Mouse (Mus musculus) heart, adult 11 months (tissue): ENCODE measurements at regions not wholly inside any gene's neighbourhood (a gene's known extent, or its start where the extent isn't known, plus 50 kb on each side); places are given as distances from the start of the nearest gene placed in this dataset.

Experiments used
- DNase-seq: peaks from one replicate; pipeline ENCODE4 v3.0.0; 2022

DNA sequence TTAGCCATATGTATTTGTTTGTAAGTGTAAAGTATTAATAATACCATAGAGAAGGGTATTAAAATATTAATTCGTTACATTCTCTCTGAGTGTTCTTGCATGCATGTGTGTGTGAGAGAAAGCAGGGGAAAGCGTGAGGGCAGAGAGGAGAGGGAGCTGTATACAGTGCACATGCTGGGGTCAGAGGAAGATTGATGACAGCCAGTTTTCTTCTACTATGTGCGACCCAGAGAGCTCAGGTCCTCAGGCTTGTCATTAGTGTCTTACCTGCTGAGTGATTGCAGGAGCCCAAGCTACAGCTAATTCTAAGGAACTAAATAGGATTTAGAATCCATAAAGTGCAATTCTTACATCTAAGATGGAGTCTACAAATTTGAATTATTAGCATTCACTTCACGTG is 1038.1 kb upstream of the Ndn start:
- peak; percentile 68 for DNase-seq

DNA sequence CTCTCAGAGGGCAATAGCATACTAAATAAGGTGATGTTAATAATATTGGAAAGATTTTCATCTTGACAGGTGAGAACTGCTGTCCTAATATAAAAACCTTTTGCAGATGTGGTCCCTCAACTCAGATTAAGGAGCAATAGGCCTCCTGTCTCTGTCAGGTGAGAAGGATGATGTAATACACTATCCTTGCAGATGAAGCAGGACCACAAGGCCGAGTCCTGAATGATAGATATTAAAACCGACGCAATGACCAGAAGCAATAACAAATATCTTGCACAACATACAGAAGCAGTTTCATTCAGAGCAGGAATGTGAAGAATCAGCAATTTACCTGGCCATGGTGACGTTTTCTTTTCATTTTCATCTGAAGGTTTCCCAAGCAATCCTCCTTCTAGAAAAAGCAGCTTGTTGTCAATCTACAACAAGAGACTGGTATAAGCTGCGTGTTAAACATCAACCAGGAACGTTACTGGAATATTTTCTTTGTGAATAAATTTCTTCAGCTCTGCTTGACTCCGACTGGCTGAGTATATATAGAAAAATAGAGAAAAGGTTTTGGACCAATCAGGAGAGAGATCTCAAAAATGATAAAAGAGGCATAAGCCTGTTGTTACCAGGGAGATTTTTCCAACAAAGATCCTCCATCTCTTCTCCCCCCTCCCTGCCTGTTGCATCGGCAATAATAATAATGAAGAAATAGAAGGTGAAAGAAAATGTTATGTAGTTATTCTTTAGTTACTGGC is 1035.0 kb upstream of the Ndn start:
- peak; percentile 54 for DNase-seq
